Mouse (Mus musculus): ENCODE data around the gene Clptm1. TPM values are rescaled to one million over a fixed set of nuclear protein-coding genes. Genes with fewer than 3 reads are reported as not detected.

Clptm1 gene
- polyA plus RNA-seq (2014; fragmentation: Illumina TruSeq; extraction: RNeasy Lipid Tissue Mini Kit (QIAGEN cat#74804); ENCODE audit: low read depth, low replicate concordance): 73.8 TPM

GRCm38 (mm10) chr7:19664955-19665841 is at the start of gene Clptm1:
Gene Clptm1, minus strand, starts transcription at chr7:19665033.

GRCm38 (mm10) chr7:19698907-19699826 is 34.3 kb upstream of the Clptm1 start, which contains the start of gene Apoe:
Gene Apoe, minus strand, starts transcription at chr7:19699188.

GRCm38 (mm10) chr7:19691873-19692865 is 27.3 kb upstream of the Clptm1 start, which contains the start of gene Apoc1:
Gene Apoc1, minus strand, starts transcription at chr7:19692660.

DNA sequence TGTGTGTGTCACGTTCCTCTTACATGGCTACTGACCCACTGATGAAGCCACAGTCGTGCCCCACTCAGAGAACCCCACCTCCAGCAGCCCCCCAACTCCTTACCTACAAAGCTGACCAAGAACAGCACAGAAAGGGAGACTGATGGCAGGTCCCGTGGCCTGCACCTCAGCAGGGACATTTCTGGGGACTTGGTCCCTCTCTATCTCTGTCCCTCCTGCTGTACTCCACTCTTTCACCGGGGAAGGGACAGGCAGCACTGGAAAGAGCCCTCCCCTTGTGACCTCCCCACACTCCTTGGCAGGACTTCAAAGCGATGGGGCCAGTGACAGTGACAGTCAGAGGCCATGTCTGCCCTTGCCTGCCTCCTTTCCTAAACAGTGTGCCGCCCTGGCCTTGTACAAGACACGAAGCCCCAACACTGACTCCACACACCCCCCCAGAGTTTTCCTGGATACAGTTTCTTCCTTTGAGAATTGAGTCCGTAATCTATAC is 16.4 kb upstream of the Clptm1 start, which contains the start of the genes Gm44805 and Apoc4:
Gene Gm44805, minus strand, starts transcription at position 222 of the 493 bp plus-strand sequence.
Gene Apoc4, minus strand, starts transcription at position 278 of the 493 bp plus-strand sequence.

GRCm38 (mm10) chr7:19677872-19678271 is 13.0 kb upstream of the Clptm1 start, which contains the start of gene Apoc2:
Gene Apoc2, minus strand, starts transcription at chr7:19677941.

DNA sequence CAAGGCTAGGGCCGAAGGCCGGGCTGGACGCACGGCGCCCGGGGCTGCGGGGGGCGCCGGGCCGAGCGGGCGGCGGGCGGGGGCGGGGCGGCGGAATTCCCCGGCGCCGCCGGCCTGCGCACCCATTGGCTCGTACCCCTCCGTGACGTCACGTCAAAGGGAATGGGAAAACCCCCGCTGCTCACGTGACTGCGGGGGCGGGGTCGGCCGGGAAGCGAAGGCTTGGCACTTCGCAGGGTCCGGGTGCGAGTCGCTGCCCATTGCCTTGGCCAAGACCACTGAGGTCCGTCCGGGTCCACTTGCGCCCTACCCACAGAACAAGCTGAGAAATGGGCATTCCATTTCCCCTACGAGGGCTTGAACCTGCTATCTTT is 35.5 kb downstream of the Clptm1 start, which contains the start of gene Relb:
Gene Relb, minus strand, starts transcription at position 78 of the 374 bp plus-strand sequence.

DNA sequence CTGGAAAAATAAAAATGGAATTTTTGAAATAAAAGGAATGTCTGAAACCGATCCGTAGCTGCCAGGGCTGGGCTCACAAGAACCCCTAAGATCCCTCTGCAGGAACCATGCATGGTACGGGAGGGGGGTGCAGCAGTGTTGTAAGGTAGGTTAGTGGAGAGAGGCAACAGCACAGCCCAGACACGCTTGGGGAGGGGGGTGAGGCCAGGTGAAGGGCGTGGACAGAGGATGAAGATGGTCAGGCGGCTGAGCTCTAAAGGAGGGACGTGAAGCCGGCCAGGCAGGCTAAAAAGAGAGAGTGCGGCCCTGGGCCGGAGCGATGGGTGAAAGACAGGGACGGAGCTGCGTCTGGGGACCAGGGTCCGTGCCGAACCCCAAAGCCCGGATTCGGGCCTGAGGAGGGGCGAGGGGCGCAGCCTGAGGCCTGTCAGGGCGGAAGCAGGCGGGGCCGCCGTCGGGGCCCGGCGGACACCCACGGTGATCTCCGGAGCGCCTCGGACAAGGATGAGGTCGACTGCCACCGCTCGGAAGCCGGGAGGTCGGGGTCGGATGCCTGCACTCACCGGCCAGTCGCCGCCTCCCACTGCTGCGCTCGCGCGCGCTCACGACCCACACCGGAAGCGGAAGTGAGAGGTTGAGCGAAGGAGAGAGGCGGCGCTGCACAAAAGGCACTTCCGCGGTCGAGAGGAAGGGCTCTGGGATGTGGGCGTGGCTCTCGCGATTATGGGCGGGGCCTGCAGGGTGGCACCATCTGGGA is 60.8 kb downstream of the Clptm1 start, which contains the start of gene Clasrp:
Gene Clasrp, minus strand, starts transcription at position 638 of the 757 bp plus-strand sequence.

Other genes with a start within 250 kb of the Clptm1 start
- gene Mark4, start 206.2 kb downstream of the Clptm1 start, polyA plus RNA-seq (2014; fragmentation: Illumina TruSeq; extraction: RNeasy Lipid Tissue Mini Kit (QIAGEN cat#74804); ENCODE audit: low read depth, low replicate concordance): 15.0 TPM
- 4.9 TPM for gene Exoc3l2, start 201.7 kb downstream of the Clptm1 start, polyA plus RNA-seq (2014; fragmentation: Illumina TruSeq; extraction: RNeasy Lipid Tissue Mini Kit (QIAGEN cat#74804); ENCODE audit: low read depth, low replicate concordance)
- gene Bloc1s3, start 156.7 kb downstream of the Clptm1 start, polyA plus RNA-seq (2014; fragmentation: Illumina TruSeq; extraction: RNeasy Lipid Tissue Mini Kit (QIAGEN cat#74804); ENCODE audit: low read depth, low replicate concordance): 5.4 TPM
- 93.3 TPM for gene Trappc6a, start 156.6 kb downstream of the Clptm1 start, polyA plus RNA-seq (2014; fragmentation: Illumina TruSeq; extraction: RNeasy Lipid Tissue Mini Kit (QIAGEN cat#74804); ENCODE audit: low read depth, low replicate concordance)
- gene Nkpd1, start 147.2 kb downstream of the Clptm1 start, polyA plus RNA-seq (2014; fragmentation: Illumina TruSeq; extraction: RNeasy Lipid Tissue Mini Kit (QIAGEN cat#74804); ENCODE audit: low read depth, low replicate concordance): 0.21 TPM
- 83.9 TPM for gene Ppp1r37, start 102.0 kb downstream of the Clptm1 start, polyA plus RNA-seq (2014; fragmentation: Illumina TruSeq; extraction: RNeasy Lipid Tissue Mini Kit (QIAGEN cat#74804); ENCODE audit: low read depth, low replicate concordance)
- gene Zfp296, start 87.7 kb downstream of the Clptm1 start, polyA plus RNA-seq (2014; fragmentation: Illumina TruSeq; extraction: RNeasy Lipid Tissue Mini Kit (QIAGEN cat#74804); ENCODE audit: low read depth, low replicate concordance): 1.5 TPM
- gene Gemin7, start 87.4 kb downstream of the Clptm1 start, polyA plus RNA-seq (2014; fragmentation: Illumina TruSeq; extraction: RNeasy Lipid Tissue Mini Kit (QIAGEN cat#74804); ENCODE audit: low read depth, low replicate concordance): 42.4 TPM
- gene Clasrp, start 60.5 kb downstream of the Clptm1 start, polyA plus RNA-seq (2014; fragmentation: Illumina TruSeq; extraction: RNeasy Lipid Tissue Mini Kit (QIAGEN cat#74804); ENCODE audit: low read depth, low replicate concordance): 40.3 TPM
- 12.3 TPM for gene Relb, start 35.6 kb downstream of the Clptm1 start, polyA plus RNA-seq (2014; fragmentation: Illumina TruSeq; extraction: RNeasy Lipid Tissue Mini Kit (QIAGEN cat#74804); ENCODE audit: low read depth, low replicate concordance)
- gene Apoc2, start 12.9 kb upstream of the Clptm1 start, polyA plus RNA-seq (2014; fragmentation: Illumina TruSeq; extraction: RNeasy Lipid Tissue Mini Kit (QIAGEN cat#74804); ENCODE audit: low read depth, low replicate concordance): 2.8 TPM
- gene Gm44805, start 16.4 kb upstream of the Clptm1 start, polyA plus RNA-seq (2014; fragmentation: Illumina TruSeq; extraction: RNeasy Lipid Tissue Mini Kit (QIAGEN cat#74804); ENCODE audit: low read depth, low replicate concordance): not detected
- 4.9 TPM for gene Apoc4, start 16.4 kb upstream of the Clptm1 start, polyA plus RNA-seq (2014; fragmentation: Illumina TruSeq; extraction: RNeasy Lipid Tissue Mini Kit (QIAGEN cat#74804); ENCODE audit: low read depth, low replicate concordance)
- 298 TPM for gene Apoc1, start 27.6 kb upstream of the Clptm1 start, polyA plus RNA-seq (2014; fragmentation: Illumina TruSeq; extraction: RNeasy Lipid Tissue Mini Kit (QIAGEN cat#74804); ENCODE audit: low read depth, low replicate concordance)
- 3,823 TPM for gene Apoe, start 34.2 kb upstream of the Clptm1 start, polyA plus RNA-seq (2014; fragmentation: Illumina TruSeq; extraction: RNeasy Lipid Tissue Mini Kit (QIAGEN cat#74804); ENCODE audit: low read depth, low replicate concordance)
- 50.1 TPM for gene Tomm40, start 50.4 kb upstream of the Clptm1 start, polyA plus RNA-seq (2014; fragmentation: Illumina TruSeq; extraction: RNeasy Lipid Tissue Mini Kit (QIAGEN cat#74804); ENCODE audit: low read depth, low replicate concordance)
- gene Nectin2, start 85.5 kb upstream of the Clptm1 start, polyA plus RNA-seq (2014; fragmentation: Illumina TruSeq; extraction: RNeasy Lipid Tissue Mini Kit (QIAGEN cat#74804); ENCODE audit: low read depth, low replicate concordance): 27.4 TPM
- gene Bcam, start 106.0 kb upstream of the Clptm1 start, polyA plus RNA-seq (2014; fragmentation: Illumina TruSeq; extraction: RNeasy Lipid Tissue Mini Kit (QIAGEN cat#74804); ENCODE audit: low read depth, low replicate concordance): 75.8 TPM
- 16.0 TPM for gene Cblc, start 131.8 kb upstream of the Clptm1 start, polyA plus RNA-seq (2014; fragmentation: Illumina TruSeq; extraction: RNeasy Lipid Tissue Mini Kit (QIAGEN cat#74804); ENCODE audit: low read depth, low replicate concordance)
- 7.0 TPM for gene Bcl3, start 157.7 kb upstream of the Clptm1 start, polyA plus RNA-seq (2014; fragmentation: Illumina TruSeq; extraction: RNeasy Lipid Tissue Mini Kit (QIAGEN cat#74804); ENCODE audit: low read depth, low replicate concordance)
- not detected for gene Gm19345, start 187.0 kb upstream of the Clptm1 start, polyA plus RNA-seq (2014; fragmentation: Illumina TruSeq; extraction: RNeasy Lipid Tissue Mini Kit (QIAGEN cat#74804); ENCODE audit: low read depth, low replicate concordance)
- gene Ceacam16, start 196.3 kb upstream of the Clptm1 start, polyA plus RNA-seq (2014; fragmentation: Illumina TruSeq; extraction: RNeasy Lipid Tissue Mini Kit (QIAGEN cat#74804); ENCODE audit: low read depth, low replicate concordance): not detected
- 0.22 TPM for gene Ceacam19, start 222.9 kb upstream of the Clptm1 start, polyA plus RNA-seq (2014; fragmentation: Illumina TruSeq; extraction: RNeasy Lipid Tissue Mini Kit (QIAGEN cat#74804); ENCODE audit: low read depth, low replicate concordance)

Data from adipose tissue, adult 10 weeks (tissue).